Mouse (Mus musculus): ENCODE results near the gene Cyp2j9. TPM values are rescaled to one million over a fixed set of nuclear protein-coding genes. Genes with fewer than 3 reads are reported as not detected.
"Not testable (repeated sequence)": the region's sequence is repeated elsewhere in the genome, so short reads cannot be mapped to it uniquely, and the experiment has no call there.

Gene Cyp2j9
- total RNA-seq (2021): 1 to 10 TPM; 1.5 to 2.4 TPM
- long read RNA-seq, experiment 1, partial matches to known transcripts: 0 of 4 reads
- long read RNA-seq, experiment 1, other reads (novel, unspliced or antisense): 3 of 4 reads
- long read RNA-seq, experiment 2, partial matches to known transcripts: 1 of 1 reads
- long read RNA-seq, experiment 2, other reads (novel, unspliced or antisense): 0 of 1 reads

- peak; percentile 68 for DNase-seq
These were observed at the start of gene Cyp2j9 for GRCm38 (mm10) chr4:96590911-96591790. Gene Cyp2j9 (minus strand): TSS chr4:96591578.

- no peak for DNase-seq
These were observed 44.1 kb upstream of the Cyp2j9 start for GRCm38 (mm10) chr4:96635455-96635854.

- DNase-seq: no peak
These were observed 31.1 kb upstream of the Cyp2j9 start for GRCm38 (mm10) chr4:96622474-96622873.

- peak; percentile 61 for DNase-seq
These were observed 393 bp upstream of the Cyp2j9 start for GRCm38 (mm10) chr4:96591791-96592150.

- no peak for DNase-seq
These were observed 9.8 kb downstream of the Cyp2j9 start for GRCm38 (mm10) chr4:96581425-96582088.

GRCm38 (mm10) chr4:96580351-96580750 is 11.0 kb downstream of the Cyp2j9 start:
- DNase-seq: not testable (repeated sequence)

GRCm38 (mm10) chr4:96569442-96569841 is 21.9 kb downstream of the Cyp2j9 start:
- DNase-seq: no peak

GRCm38 (mm10) chr4:96567988-96568387 is 23.4 kb downstream of the Cyp2j9 start:
- DNase-seq: no peak

- DNase-seq: no peak
These were observed 25.6 kb downstream of the Cyp2j9 start for GRCm38 (mm10) chr4:96565808-96566207.

- no peak for DNase-seq
These were observed 30.9 kb downstream of the Cyp2j9 start for GRCm38 (mm10) chr4:96560464-96560863.

GRCm38 (mm10) chr4:96559781-96560180 is 31.6 kb downstream of the Cyp2j9 start:
- no peak for DNase-seq

GRCm38 (mm10) chr4:96553133-96553819 is 38.1 kb downstream of the Cyp2j9 start, which contains the start of gene Cyp2j6:
Gene Cyp2j6 (minus strand): TSS chr4:96553661.
- DNase-seq: peak; percentile 64

GRCm38 (mm10) chr4:96551619-96552018 is 39.8 kb downstream of the Cyp2j9 start:
- DNase-seq: no peak

GRCm38 (mm10) chr4:96545976-96546375 is 45.4 kb downstream of the Cyp2j9 start:
- no peak for DNase-seq

GRCm38 (mm10) chr4:96525772-96526171 is 65.6 kb downstream of the Cyp2j9 start:
- peak; percentile 18 for DNase-seq

GRCm38 (mm10) chr4:96522256-96522655 is 69.1 kb downstream of the Cyp2j9 start:
- peak; percentile 47 for DNase-seq

Other genes starting within 250 kb of the Cyp2j9 start
- not detected for gene Cyp2j11, start 242.9 kb downstream of the Cyp2j9 start, total RNA-seq (2021)
- gene Cyp2j8, start 84.2 kb downstream of the Cyp2j9 start, total RNA-seq (2021): not detected
- 1 to 10 TPM; 7.6 to 7.9 TPM for gene Cyp2j6, start 37.9 kb downstream of the Cyp2j9 start, total RNA-seq (2021)
- gene Cyp2j5, start 72.6 kb upstream of the Cyp2j9 start, total RNA-seq (2021): 10 to 100 TPM in 1 of 2 experiments, 1 to 10 TPM in 1; 6.8 to 17.9 TPM
- not detected for gene Gm12695, start 193.6 kb upstream of the Cyp2j9 start, total RNA-seq (2021)

All from adrenal gland, postnatal 10 days (tissue).